Mouse (Mus musculus): ENCODE measurements around the gene Cachd1.

GRCm38 (mm10) chr4:101068786-101069153 lies 292.3 kb downstream of the Cachd1 start, which contains the start of gene Raver2:
- TF ChIP-seq POLR2A (IDR thresholded peaks at IDR 0.05; ENCODE audit: insufficient read depth, low read length) (no peak), EP300 (IDR thresholded peaks at IDR 0.05; ENCODE audit: insufficient read depth, low read depth, low read length) (no peak)
